Mouse (Mus musculus): ENCODE measurements around the gene Zfp78.

Gene Zfp78

DNA sequence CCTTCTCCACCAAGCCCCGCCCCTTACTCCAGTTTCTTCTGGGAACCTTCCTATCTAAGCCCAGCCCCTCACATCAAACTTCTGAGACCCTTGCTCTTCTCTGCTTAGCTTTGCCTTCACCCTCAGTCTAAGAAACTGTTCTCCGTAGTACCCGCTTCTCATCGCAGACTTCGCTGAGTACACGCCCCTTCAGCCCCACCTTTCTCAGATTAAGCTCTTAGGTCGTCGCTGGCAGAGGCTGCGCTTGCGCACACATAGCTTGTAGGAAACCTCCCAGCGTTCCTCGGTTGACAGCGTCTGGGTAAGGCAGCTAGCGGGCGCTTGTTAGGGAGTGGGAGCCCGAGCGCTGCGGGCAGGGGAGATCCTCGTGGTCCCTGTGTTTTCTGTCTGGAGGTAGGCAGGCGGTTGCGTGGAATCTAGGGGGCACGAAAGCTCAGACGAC, at the start of gene Zfp78:
TSS of gene Zfp78 (plus strand) at position 234 of the 442 bp plus-strand sequence.
- DNase-seq (ENCODE audit: low read depth, low spot score) = peak; percentile 97

DNA sequence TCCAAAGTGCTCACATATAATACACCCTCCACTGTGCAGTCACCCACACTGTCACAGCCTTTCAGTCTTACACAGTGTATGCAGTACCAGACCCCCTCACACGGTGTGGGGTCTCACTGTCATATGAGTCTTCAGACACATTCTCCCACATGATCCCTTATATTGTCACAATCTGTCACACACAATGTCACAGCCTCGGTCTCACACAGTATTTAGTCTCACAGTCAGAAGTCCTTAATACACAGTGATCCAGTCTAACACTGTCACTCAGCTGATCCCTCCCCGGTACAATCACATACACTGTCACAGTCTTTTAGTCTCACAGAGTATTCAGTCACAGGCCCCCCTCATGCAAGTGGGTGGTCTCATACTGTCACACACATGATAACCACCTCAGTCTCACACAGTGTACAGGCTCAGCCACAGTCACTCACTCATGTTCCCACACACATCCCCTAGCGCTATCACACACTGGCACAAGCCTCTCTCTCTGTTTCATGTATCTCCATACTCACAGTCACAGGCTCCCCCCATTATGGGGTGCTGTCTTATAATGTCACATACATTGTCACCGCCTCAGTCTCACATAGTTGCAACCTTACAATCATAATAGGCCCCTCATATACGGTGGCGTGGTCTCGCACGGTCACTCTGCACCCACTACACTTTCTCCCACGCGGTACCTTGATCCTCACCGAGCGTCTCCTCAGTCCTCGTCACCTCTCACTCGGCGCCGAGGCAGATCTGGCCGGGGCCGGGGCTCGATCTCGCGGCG, 32.4 kb upstream of the Zfp78 start:
- no peak for DNase-seq (ENCODE audit: low read depth, low spot score)

DNA sequence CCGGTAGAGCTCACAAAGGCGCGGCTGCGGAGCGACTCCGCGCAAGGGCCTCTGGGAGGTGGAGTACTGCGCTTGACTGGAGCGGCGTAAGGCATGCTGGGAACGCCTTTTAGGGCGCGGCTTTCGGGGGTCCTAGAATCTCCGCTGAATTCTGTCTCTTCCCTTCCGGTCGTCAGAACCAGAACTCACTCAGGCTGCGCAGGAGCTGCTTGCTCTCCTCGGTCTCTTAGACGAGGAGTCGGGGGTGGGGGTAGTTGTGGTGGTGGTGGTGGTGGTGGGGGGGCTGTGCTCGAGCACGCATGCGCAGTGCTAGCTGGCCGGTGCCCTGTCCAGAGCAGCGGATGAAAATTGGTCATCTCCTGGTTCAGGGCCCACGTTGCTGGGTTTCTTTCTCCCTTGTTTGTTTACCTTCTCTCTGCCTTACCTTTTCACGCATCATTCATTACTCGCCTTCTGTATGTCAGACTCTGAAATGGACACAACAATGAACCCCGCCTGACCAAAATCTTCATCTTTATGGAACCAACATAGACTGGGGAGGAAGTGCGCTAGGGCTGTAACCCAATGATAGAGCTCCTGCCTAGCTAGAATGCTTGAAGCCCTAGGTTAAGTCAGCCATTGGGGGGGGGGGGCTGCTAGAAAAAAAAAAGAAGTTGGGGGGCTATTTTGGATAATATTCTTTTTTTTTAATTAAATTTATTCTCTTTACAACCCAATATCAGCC, 31.7 kb upstream of the Zfp78 start, which contains the start of gene Zfp583:
TSS of gene Zfp583 (minus strand) at position 53 of the 724 bp plus-strand sequence.
- peak; percentile 94 for DNase-seq (ENCODE audit: low read depth, low spot score)

DNA sequence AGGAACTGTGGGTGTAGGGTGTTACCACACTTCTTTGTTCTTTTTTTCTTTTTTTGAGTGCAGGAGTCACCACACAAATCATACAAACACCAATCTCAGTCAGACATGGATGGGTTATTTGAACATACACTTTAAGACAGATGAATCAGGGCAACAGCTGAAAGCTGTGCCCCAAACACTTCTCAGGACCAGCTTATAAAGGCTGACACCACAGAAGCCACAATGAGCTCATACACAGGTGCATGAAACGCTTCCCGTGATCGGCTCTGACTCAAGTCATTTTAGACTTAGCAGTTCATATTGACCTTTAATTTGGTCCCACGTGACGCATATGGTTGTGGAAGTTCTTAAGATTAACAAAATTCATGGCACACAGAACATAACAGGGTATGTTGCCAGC, 23.2 kb upstream of the Zfp78 start:
- no peak for DNase-seq (ENCODE audit: low read depth, low spot score)

DNA sequence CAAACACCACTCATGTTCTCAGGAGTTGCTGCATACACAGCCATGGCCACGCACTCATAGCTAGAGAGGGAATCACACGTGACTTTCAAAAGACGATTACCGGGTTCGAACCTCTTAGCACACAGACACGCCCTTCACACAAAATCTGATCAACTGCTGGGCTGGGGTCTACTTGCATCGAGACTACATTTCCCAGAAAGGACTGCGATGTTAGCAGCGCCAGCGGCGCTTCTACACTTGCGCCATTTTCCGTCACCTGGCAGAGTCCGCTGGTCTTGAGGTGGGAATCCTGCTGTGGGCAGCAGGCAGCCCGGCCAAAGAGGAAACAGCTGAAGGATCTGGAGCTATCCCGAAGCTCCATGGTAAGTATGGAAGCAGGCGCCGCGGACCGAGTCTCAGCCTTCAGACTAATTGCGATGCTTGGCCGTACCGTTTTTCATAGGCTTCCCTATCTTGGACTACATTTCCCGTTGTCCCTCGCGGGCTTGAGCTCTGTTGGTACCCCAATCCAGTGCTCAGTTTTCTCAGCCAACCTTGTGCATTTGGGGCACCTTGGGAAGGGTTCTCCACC, 19.5 kb upstream of the Zfp78 start, which contains the start of gene Gm3854:
TSS of gene Gm3854 (plus strand) at position 259 of the 571 bp plus-strand sequence.
- peak; percentile 89 for DNase-seq (ENCODE audit: low read depth, low spot score)

DNA sequence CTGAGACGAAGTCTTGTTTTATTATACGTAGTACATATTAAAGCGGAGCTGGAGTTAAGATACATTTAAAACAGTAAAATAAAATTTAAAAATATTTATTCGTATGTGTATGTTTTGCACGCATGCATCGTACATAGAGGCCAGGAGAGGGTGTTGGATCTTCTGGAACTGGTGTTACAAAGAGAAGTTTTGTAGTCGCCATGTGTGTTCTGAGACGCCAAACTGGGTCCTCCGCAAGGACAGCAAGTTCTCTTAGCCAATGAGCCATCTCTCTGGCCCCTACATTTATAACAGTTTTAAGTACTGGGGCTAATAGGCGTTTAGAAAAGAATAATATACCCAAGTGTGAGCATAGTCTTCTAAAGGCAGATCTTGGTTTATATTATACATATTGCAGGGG, 19.0 kb upstream of the Zfp78 start:
- no peak for DNase-seq (ENCODE audit: low read depth, low spot score)

DNA sequence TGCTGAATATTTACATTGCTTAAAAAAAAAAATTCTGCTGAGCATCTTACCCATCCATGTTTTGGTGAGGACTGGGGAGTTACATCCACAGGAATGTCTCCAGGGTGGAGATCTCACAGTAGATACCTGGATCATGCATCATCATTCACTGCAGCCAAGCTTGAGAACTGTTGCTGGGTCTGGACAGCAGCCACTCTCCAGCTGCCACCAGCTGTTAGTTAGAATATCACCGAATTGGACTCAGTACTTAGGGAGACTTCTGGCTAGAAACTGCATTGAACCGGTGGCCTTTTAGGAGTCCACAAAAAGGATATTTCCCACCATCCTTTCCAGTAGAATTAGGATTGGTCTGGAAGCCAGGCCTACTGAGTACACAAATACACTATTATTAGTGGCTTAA, 5.0 kb upstream of the Zfp78 start:
- DNase-seq (ENCODE audit: low read depth, low spot score) = no peak

DNA sequence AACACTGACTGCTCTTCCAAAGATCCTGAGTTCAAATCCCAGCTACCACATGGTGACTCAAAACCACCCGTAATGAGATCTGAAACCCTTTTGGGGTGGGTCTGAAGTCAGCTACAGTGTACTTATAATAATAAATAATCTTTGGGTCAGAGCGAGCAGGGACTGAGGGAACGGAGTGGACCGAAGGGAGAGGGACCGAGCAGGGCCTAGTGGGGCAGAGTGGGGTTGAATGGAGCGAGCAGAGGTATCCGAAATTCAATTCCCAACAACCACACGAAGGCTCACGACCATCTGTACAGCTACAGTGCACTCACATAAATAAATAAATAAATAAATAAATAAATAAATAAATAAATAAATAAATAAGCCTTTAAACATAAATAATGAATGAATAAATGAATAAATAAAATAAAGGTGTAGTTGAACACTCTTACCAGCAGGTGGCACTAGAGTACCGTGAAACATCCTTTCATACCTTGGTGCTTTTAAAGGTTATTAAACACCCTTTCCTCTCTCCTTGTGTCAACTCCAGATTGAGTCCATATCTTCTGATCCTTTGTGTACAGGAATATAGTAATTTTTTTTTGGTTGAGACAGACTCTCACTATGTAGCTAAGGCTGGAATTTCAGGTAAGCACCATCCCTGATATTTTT, 4.0 kb upstream of the Zfp78 start:
- peak; percentile 62 for DNase-seq (ENCODE audit: low read depth, low spot score)

DNA sequence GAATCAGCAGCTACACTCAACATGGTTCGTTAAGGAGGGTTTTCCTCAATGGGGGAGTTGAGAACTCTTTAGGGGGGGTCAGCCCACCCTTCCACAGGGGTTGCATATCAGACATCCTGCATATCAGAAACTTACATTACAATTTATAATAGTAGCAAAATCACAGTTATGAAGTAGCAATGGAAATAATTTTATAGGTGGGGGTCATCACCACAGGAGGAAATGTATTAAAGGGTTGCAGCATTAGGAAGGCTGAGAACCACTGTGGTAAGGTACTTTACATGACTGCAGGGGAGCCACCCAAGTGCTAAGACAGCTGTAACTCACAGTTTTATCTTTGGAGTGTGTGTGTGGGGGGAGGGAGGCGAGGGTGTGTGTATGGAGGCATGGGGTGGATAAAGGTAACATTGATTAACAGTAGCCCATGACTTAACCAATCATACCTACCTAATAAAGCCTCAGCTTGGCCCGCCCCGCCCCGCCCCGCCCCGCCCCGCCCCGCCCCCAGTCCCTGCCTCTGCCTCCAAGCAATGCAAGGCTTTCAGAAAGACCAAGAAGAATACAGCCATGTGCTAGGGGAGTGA, 2.5 kb upstream of the Zfp78 start:
- no peak for DNase-seq (ENCODE audit: low read depth, low spot score)

DNA sequence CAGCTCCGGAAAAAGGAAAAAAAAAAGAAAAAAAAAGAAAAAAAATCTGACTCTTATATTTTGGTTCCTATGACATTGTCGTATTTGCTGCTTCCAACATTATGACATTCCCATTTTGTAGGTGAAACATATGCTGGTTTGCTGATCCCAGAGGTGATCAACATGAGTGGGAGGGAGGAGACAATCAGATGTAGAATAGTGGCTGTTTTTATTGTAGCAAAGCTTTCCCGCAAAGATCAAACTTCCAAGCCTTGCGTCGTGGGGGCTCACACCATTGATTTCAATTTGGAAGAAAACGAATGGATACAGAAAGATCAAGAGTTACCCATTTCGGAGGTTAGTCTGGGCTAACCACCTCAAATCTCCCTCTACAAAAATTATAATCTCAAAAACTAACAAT, 1.3 kb upstream of the Zfp78 start:
- DNase-seq (ENCODE audit: low read depth, low spot score) = no peak

DNA sequence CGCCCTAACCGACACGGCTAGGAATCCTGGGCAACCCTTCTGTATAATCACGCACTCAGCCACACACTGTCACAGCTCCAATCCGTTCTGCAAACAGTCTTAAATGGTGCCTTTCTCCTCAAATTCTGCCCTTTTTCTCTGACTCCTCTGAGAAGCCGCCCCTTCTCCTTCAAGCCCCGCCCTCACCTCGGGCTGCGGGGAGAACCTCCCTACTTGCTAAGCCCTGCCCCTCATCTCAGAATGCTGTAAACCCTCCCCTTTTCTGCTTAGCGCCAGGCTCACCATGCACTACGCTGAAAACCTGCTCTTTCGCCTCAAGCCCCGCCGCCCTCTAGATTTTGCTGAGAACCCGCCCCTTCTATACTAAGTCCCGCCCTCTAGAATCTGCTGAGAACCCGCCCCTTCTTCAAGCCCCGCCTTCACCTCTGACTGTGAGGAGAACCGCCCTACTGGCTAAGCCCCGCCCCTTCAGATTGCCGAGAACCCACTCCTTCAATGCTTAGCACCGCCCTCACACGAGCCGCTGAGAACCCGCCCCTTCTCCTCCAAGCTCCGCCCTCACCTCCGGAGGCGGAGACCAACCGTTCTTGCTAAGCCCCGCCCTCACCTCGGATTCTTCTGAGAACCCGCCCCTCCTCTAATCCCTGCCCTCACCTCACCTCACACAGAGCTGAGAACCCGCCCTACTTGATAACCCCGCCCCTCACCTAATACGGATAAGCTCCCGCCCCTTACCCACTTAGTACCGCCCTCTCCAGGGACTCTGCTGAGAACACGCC, 623 bp upstream of the Zfp78 start:
- peak; percentile 99 for DNase-seq (ENCODE audit: low read depth, low spot score)

DNA sequence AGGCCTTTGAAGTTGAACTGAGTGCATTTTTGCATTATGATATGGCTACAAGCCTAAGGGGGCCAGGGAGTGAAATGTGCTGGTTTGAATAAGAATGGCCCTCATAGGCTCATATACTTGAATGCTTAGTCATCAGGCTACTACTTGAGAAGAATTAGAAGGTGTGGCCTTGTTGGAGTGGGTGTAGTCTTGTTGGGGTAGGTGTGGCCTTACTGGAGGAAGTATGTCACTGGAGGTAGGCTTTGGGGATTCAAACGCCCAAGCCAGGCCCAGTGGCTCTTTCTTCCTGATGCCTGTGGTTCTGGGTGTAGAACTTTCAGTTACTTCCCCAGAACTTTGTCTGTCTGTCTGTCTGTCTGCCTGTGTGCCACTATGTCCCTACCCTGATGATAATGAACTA, 1.7 kb downstream of the Zfp78 start:
- DNase-seq (ENCODE audit: low read depth, low spot score) = peak; percentile 73

DNA sequence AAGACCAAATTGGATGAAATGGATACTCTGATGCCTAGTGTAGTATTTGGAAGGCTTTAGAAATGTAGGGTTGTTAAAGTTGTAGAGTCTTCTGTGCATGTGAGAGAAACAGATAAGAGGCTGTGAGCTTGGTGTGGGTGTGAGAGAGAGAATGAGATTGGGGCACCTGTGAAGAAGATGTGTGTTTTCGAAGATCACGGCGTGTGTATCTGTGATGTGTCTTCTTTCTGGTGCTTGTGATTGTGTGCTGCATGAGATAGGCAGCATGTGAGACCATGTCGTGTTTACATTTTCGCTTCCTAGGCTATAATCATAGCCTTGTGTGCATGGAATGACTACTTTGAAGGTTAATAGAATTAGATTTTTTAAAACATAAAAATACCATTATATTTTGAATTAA, 4.1 kb downstream of the Zfp78 start:
- no peak for DNase-seq (ENCODE audit: low read depth, low spot score)

DNA sequence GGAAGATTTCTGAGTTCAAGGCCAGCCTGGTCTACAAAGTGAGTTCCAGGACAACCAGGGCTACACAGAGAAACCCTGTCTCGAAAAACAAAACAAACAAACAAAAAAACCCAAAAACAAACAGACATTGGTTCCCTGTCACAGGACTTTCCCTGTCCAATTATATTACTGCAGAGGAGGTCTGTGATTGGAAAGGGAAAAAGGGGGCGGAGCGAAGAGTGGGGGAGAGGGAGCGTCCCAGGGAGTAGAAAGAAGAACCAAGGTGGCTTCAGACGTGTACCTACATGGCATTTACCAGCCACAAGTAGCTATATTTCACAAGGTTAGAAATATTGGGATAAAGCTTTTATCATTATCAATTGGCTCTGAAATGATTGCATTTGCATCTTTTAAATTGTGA, 5.1 kb downstream of the Zfp78 start:
- DNase-seq (ENCODE audit: low read depth, low spot score) = peak; percentile 63

DNA sequence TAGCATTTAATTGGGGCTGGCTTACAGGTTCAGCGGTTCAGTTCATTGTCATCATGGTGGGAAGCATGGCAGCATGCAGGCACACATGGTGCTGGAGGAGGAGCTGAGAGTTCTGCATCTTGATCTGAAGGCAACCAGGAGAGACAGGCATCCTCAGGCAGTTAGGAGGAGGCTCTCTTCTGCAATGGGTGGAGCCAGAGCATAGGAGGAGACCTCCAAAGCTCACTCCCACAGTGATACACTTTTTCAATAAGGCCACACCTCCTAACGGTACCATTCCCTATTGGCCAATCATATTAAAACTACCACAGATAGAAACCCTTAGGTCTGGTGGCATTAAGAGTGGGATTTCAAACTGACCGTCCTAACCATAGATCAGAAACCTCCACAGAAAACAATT, 6.4 kb downstream of the Zfp78 start:
- DNase-seq (ENCODE audit: low read depth, low spot score) = no peak

DNA sequence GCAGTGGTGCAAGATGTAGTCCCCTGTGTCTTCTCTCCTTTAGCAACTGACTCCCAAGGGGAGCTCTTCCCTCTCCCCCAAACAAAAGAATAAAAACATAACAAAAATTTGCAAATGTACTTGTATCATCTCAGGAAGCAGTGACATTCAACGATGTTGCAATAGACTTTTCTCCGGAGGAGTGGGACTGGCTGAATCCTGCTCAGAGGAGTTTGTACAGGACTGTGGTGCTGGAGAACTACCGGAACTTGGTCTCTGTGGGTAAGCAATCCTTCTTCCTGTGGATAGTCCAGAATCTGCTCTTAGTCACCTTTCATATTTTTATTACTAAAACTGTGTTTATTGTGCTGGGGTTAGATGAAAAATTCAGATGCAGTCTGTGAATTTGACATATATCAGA, 9.9 kb downstream of the Zfp78 start:
- no peak for DNase-seq (ENCODE audit: low read depth, low spot score)

DNA sequence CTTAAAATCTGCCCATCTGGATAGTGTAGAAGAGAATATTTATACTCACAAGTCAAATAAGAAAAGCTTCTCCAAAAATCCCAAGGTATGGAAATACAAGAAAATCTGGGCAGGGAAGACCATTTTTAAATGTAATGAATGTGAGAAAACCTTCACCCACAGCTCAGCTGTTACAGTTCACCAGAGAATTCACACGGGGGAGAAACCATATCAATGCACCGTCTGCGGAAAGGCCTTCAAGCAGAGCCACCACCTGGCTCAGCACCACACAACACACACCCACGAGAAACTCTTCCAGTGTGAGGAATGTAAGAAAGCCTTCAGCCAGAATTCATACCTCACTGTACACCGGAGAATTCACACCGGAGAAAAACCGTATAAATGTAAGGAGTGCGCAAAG, 15.4 kb downstream of the Zfp78 start:
- no peak for DNase-seq (ENCODE audit: low read depth, low spot score)

DNA sequence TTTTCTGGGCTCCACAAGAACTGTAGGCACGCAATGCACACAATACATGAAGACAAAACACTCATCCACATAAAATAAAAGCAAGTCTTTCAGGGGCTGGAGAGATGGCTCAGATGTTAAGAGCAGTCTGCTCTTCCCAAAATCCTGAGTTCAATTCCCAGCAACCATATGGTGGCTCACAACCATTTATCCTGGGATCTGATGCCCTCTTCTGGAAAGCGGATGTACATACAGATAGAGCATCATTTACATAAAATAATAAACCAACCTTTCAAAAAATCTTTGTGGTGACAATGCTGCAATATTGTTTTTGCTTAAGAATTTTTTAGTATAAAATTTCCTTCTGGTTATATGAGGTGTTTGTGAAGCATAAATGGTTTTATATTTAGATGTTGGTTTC, 18.4 kb downstream of the Zfp78 start:
- peak; percentile 31 for DNase-seq (ENCODE audit: low read depth, low spot score)

DNA sequence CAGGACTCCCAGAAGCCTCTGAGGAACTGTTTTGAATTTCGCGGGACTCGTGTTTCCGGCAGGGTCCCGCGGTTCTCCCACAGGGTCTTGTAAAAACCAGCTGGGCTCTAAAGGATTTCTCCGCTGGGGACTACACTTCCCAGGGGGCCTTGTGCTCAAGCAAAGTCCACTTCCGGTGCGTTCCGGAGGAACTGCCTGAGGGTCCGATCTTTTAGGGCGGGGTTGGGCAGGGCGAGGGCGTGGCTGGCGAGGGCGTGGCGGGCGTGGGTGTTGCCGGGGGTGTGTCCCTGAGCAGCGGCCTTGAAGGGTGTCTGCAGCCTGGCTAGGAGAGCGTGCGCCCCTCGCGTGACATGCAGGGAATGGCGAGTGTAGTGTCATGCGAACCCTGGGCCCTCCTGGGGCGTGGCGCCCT, 20.0 kb downstream of the Zfp78 start, which contains the start of gene Zfp28:
TSS of gene Zfp28 (plus strand) at position 252 of the 412 bp plus-strand sequence.
- peak; percentile 99 for DNase-seq (ENCODE audit: low read depth, low spot score)

DNA sequence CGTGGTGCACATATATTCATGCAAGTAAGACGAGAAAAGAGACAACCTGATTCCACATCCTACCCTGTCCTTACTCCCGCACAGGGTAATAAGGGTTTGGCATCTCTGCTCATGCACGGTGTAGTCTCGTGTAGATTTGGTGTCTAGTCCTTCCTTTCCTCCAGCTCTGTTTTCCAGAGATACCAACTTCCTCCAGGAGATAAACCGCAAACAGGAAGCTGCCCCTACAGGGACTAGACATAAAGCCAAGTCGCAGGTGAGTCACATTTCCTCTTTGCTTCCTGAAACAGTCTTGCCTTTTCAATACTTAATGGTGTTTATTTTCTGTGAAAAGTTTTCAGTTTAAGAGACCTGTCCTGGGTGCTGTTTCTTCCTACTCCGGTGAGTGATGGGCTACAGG, 20.9 kb downstream of the Zfp78 start:
- no peak for DNase-seq (ENCODE audit: low read depth, low spot score)

DNA sequence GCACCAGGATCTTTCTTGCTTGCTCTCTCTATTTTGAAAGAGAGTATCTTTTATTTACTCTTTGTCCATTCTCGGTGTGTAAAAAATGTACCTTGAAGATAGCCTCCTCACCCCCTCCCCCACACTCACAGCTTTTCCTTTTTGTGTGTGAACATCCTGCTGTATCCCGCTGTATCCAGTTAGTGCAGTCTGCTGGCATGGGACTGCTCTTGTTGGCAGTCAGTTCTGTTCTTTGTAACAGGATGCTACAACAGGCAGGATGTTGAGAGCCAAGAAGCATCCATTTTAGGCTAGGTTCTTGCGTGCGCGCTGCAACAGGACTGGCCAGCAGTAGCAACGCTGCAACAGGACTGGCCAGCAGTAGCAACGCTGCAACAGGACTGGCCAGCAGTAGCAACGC, 23.9 kb downstream of the Zfp78 start:
- DNase-seq (ENCODE audit: low read depth, low spot score) = no peak

All from ZHBTc4 (cell line).